Mouse (Mus musculus): ENCODE results near the gene Zfp809.

The Zfp809 gene

GRCm38 (mm10) chr9:22262611-22263010 lies 37.1 kb downstream of the Zfp809 start:
- DNase-seq (ENCODE audit: low spot score): no peak

DNA sequence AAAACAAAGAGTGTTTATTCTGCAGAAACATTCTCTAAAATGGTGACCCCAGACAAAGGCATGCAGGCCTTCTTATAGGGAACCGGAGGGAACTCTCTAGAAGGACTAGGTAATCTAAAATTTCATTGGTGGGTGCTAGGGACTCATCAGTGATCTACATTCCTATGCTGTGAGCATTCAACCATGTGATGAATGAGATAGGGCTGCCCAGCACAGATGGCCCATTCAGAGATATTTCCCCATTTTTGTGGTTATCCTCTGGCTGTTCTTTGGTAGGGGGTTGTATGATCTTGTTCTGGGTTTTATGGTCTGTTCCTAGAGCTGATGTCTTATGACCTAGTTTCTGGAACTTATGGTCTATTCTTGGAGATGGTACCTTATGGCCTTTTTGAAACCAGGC lies 43.4 kb downstream of the Zfp809 start:
- no peak for DNase-seq (ENCODE audit: low spot score)

DNA sequence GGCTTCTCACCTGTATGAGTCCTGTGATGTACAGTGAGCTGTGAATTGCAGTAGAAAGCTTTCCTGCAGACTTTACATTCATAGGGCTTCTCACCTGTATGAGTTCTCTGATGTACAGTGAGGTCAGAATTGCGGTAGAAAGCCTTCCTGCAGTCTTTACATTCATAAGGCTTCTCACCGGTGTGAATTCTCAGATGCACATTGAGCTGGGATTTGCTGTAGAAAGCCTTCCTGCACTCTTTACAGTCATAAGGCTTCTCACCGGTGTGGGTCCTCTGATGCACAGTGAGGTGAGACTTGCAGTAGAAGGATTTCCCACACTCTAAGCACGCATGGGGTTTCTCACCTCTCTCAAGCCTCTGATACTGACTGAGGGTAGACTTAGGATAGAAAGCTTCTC lies 53.2 kb downstream of the Zfp809 start:
- DNase-seq (ENCODE audit: low spot score): no peak

Measured in ovary, postnatal 14 days (tissue).